Mouse (Mus musculus) kidney, adult 18-20 months (tissue): ENCODE measurements around the gene Knop1.

Experiments used
- DNase-seq: peaks from one replicate; pipeline ENCODE4 v3.0.0; 2021

Gene Knop1

DNA sequence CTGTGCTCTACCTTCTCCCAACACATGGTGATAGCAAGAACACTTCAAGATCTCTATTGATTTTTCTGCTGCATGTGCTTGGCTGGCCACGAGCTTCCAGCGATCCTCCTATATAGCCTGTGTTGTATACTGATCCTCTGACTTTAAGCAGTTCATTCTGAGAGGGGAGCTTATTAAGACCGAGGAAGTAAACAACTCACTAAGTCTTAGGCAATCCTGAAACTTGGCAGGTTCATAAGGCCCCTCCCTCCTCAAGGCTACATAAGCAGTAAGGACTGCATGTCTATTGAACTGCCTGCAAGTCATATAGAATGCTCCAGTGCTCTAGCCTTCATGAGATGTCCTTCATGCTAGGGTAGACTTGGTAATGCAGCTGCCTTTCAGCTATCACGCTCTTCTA, 9.7 kb downstream of the Knop1 start:
- no peak for DNase-seq

DNA sequence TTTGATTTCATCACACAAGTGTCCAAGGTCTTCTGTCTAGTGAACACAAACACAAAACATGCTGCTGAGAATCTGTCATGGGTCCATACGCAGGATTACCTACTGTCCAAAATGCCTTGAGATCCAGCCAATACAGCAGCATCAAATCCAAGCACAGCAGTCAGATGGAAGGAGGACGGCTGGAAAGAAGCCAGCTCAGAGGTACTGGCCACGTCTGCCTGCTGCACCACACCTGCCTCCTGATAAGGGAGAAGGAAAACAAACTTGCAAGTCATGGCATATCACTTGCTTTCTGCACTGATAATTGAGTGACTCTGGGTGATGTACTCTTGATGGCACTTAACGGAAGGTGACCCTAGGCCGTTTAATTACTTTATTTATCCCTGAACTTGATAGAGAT, 10.9 kb downstream of the Knop1 start:
- DNase-seq, result no peak

DNA sequence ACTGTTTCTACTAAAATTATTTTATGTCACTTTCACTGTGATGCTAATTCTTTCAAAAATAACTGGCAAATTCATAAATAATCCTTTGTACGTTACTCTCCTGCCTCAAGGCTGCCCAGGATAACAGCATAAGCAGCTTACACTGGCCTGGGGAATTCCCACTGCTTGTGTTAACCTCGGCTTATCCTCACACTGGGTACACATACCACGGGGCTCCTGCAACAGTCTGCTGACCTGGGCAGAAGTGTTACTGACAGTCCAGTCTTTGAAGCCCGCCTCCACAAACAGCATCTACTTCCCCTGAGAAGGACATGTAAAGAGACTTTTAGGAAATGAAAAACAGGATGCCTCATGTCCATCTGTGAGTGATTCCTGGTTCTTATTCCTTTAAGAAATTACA, 13.1 kb downstream of the Knop1 start:
- DNase-seq, result no peak

DNA sequence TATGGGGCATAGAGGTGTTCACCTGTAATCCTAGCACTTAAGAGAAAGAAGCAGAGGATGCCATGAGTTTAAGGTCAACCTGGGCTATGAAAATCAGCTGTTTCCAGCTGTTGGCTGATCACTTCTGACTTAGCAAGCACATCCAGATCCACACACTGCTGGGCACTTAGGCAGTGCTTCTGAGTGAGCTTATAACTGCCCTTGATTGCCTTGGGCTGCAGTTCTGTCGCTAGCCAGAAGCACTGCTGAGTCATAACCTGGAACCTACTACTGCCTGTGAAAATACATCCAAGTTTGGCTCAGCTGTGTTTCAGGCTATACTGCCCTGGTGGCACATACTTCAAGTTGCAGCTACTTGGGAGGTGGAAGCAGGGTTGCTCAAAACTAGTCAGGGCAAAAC, 14.3 kb downstream of the Knop1 start:
- no peak for DNase-seq

DNA sequence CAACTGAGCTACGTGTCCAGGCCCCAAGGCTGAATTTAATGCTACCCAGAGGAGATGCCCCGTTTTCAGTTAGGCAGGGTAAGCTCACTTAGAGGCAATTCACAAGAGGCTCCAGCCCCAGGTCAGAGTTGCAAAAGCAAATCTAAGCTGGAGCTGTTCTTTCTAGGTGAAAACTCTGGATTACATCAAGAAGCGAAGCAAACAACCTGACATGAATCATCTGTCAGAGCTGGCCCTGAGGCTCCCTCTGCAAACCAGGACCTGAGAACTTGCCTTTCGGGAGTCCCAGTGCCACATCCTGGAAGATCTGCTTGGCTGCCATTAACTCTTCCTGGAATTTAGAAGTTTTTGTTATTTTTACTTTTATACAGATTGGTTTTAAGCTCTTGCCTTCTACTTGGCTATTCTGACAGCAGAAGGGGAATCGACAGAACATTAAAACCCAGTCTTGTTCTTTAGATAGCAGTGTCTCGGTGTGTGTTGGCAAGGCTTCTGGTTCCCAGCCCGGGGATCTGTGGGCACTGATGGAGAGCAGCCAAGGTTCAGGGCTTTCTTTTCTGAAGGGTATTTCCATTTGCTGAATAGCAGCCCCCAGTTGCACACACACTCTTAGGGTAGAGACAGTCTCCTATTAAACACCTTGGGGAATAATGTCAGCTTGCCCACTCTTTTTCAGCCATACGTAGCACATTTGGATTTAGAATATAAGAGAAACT, 14.9 kb downstream of the Knop1 start:
- DNase-seq, result no peak

DNA sequence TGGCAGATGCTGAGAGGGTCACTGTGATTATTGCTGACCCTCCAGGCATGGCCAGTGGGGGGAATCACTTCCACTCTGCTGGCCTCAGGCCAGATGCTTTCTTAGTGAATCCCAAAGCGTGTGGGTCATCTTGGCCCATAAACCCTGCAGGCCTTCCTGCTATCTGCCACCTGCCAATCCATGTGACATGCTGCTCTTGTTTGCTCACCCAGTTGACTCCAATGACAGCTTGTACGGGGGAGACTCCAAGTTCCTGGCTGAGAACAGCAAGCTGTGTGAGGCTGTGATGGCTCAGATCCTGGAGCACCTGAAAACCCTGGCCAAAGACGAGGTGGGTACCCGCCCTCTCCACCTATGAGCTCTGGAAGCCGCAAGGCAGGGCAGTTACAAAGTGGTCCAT, 18.2 kb downstream of the Knop1 start:
- DNase-seq, result no peak

DNA sequence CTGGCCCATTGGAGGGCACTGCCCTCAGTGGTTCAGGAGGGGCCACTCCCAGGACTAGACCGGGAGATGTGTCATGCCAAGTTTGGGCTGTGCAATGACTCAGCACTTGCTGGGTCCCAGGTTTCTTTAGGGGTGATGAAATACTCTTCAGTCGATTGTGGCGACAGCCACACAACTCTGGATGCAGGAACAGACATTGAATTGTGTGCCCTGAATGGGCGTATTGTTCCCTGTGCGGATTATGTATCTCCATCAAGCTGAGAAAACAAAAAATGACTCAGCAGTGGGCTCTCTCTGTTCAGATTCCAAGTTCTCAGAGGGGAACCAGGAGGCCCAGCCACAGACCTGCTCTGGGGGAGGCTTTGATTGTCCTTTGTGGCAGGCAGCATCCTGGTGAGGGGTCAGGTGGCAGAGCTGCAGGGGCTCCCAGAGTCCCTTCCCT, 28.1 kb downstream of the Knop1 start:
- no peak for DNase-seq

DNA sequence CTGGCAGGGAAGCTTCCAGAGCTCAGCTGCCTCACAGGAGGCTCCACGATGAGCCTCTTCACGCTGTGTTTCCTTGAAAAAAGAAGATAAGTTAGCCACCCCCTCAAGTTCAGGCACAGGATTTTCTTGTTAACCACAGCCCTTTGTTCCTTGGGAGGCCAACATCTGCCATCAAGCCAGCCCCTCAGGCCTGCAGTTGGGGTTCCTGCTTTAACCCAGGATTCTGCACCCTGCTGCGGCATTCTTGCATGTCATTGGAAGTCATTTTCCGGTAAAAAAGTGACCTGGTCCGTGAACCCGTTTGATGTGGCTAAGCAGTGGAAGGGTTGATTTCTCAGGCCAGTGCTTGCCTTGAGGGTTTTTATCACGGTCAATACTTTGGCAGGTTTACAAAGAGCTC, 31.6 kb downstream of the Knop1 start:
- DNase-seq, result no peak

DNA sequence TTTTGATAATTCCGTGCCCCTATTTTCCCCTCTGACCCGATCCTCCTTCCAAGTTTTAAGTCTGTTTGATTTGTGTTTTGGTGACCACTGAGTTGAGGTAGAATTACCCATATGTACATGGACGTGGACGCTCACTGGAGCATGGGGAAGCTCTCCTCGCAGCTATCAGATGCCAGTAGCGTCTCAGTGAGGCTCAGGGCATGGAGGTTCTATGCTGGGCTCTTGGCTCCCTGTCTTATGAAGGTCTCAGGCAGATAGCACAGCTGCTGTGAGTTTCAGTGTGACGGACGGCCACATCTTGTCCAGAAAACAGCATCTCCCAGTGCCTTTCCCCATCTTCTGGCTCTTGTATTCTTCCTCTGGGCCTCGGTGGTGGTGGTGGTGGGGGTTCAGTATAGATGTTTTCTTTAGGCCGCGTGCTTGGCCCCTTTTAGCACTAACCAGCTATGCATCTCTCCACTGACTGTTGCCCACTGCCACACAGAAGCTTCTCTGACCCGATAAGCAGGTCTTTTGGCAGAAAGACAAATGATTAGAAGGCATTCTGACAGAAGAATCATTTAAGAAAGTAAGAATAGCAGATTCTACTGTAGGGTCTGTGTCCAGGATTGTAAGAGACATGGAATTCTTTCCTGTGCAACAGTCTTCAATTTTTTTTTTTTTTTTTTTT, 34.0 kb downstream of the Knop1 start:
- no peak for DNase-seq

DNA sequence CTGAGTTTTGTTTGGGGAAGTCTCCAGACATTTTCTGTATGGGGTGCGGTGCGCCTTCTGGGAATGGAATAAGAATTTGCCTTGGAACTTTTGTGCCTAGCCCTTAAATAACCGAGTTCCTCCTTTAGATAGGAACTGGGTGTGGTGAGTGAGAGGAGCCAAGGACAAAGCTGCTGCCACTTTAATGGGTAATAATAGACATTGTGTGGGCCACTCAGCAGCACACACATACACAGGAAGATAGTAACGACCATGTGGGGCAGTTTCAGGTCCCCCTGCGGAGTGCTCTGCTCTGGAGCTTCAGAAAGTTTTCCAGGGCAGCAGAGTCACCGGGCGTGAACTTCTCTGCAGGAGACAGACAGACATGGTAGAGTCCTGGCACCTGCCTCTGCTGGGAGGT, 34.7 kb downstream of the Knop1 start:
- no peak for DNase-seq

DNA sequence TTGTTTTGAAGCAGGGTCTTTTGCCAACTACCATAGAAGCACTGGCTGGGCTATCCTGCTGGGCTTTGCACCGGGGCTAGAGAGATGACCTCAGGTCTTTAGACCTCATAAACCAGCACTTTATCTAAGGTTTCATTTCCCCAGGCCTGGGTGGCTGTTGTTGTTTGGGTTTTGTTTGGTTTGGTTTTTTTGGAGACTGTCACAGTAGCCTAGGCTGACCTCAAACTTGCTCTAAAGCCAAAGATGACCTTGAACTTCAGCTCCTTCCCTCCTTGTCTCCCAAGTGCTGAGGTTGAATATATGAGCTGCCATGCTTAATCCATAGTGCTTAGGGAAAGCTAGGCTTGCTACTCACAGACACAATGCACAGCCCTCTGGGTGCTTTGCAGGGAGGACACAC, 36.4 kb downstream of the Knop1 start:
- DNase-seq, result no peak

DNA sequence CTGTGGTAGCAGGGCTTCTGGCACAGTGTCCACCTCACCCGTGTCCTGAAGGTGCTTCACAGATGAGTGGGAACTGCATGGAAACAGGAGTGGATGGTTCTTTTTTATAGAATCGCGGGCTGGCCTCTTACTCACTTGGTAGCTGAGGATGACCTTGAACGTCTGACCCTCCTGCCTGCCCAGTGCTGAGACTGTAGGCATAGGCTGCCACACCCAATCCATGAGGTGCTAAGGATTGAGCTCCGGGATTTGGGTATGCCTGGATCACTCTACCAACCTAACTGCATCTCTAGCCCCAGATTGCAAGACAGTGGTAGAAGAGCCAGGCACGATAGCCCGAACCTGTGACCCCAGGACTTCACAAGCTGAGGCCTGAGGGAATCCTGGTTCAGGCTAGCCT, 38.3 kb downstream of the Knop1 start:
- DNase-seq, result no peak

DNA sequence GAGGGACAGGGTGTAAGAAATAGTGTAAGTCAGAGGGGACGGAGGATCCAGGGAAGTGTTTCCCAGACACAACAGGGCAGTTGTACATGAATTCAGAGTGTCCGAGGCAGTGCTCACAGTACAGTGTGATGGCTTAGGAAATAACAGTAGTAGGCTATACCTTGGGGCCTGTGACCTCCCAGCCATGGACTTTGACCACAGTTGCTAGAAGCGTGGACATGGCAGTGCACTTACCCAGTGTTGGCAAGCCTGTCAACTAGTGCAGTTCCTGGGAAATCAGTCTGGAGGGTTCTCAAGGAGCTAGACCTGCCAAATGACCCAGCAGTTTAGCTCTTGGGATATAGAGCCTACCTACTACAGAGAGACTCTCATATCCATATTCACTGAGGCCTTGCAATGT, 39.8 kb downstream of the Knop1 start:
- peak; percentile 31 for DNase-seq

DNA sequence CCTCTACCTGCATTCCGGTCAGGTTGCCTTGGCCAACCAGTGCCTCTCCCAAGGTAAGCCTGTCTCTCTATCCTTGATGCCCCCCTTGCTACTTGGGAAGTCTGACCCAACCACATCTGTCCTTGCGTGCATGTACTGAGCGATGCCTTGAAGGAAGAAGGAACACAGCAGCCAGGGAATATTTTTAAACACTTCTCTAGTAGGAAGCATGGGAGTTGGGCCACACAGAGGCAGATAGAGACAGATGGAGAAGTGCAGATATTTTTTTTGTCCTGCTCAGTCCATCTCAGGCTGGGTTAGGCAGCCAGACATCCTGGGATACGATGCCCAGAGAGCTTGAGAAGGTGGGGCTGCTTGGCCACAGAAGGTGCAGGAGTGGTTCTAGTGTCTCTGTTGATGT, 42.5 kb downstream of the Knop1 start:
- no peak for DNase-seq

DNA sequence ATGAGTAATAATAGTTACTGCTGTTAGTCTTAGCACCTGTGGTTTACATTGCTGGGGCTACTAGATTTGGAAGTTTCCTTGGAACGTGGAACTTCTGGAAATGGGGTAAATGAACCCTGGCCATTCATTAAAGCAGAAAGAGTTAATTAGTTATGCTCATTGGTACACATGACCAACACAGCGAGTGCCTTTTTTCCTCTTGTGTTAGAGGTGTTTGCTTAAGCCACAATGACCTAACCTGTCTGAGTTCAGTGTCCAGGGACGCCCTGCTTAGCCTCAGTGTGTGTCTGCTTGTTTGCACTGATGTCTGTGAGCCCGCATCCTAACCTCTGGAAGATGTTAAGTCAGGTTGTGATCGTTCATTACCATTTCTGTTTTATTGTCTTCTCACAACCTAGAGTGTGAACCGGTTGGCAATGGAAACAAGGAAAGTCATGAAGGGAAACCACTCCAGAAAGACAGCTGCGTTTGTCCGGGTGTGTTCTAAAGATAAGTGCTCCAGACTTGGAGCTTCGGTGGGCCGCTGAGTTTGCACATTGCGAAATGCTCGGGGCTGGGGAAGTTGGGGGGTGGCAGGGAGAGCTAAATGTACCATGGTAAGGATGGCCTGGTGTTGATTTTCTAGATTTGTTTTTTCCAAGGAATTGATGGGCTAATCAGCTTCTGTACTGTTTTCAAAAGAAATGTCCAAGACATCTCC, 44.5 kb downstream of the Knop1 start:
- no peak for DNase-seq

DNA sequence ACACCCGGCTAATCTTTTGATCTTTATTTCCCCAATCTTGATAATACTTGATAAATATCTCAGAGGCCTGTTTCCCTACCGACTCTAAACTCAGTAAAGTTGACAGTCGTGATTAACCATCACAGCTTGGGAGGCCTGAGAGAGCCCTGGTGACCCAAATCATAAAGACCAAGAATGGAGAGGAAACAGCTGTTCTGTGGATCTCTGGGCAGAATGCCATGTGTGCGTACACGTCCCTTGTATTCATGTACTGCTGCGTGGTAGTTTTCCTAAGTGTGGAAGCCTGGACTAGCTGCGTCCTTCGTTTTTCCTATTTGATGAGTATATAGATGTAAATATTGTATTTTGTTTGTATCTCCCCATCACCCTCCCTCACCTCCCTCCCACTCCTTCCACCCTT, 48.2 kb downstream of the Knop1 start:
- DNase-seq, result no peak

DNA sequence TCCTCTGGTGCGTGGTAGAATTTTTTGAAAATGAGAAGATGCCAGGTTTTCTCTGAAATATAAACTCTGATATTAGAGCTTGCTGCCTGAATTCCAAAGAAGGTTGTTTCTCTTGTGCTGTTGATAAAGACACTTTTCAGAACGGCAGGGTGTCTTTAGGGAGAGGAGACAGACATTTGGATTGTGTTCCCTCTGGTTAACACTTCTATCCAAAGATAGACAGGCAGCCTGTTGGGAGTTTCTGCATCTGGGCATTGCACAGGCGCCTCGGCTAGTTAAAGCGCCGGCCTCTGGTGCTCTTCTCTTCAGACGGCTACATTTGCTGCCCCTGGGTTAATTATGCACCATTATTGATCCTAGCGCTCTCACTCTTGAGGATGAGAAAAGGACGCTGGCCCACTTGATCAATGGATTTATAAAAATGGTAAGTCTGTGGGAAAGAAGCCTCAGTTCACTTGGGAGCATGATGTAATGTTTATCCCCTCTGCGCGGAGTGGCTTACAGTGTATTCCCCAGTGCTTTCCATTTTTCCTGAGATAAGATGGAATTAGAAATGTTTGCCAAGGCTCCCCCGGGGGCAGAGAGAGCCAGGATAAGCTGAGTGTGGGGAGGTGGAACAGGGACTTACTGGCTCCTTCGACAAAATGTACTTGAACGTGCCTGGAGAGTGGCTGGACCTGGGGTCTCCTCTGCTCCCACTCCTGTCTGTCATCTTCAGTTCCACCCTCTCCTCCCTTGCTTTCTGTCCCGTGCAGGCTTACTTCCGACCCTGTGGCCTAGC, 49.2 kb downstream of the Knop1 start:
- DNase-seq, result no peak

DNA sequence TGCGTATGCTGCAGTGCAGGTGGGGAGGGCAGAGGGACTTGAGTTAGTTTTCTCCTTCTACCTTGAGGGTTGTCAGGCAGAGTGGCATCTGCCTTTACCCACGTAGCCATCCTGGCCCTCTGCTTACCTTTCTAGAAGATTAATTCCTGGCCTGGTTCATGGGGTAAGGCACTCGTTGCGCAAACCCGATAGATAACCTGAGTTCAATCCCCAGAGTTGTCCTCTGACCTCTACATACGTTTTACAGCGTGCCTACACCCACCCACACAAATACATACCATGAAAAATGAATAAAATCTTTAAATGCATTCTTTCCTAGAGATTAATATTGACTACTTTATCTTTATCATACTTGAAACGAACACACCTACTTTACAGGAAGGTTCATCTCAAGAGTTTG, 52.6 kb downstream of the Knop1 start:
- no peak for DNase-seq

DNA sequence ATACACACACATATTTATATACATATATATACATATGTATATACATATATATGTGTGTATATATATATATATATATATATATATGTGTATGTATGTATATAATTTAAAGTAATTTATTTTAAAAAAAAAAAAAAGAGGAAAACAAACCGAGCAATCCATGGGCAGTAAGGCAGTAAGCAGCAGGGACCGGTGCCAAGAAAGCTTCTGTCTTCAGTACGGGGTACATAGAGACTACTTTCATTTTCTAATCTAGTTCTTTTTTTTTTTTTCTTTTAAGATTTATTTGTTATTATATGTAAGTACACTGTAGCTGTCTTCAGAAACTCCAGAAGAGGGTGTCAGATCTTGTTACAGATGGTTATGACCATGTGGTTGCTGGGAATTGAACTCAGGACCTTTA, 54.3 kb downstream of the Knop1 start:
- no peak for DNase-seq

DNA sequence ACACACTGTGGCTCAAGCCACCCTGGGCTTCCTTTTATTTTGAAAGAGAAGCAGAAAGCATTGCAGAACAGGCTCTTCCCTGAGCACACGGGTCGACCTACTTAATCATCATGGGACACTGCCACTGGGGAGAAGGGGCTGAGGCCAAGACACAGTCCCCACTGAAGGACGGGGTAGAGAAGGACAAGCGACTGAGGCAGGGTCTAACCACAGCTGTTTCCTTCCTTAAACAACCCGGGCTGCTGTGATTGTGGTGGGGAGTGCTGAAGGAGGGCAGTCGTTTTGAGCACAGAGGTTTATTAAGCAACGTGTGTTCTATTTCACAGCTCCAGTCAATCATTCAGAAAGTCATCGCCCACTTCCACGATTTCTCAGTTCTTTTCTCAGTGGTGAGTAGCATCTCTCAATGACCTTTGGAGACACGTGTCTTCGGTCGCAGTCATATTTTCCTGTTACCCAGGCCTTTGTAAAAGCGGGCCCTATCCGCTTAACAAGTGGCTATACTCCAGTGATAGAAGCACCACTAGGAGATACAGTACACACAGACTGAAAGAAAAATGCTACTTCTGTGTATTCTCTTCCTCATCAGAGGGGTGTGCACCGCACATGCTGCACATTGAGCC, 55.8 kb downstream of the Knop1 start:
- no peak for DNase-seq

DNA sequence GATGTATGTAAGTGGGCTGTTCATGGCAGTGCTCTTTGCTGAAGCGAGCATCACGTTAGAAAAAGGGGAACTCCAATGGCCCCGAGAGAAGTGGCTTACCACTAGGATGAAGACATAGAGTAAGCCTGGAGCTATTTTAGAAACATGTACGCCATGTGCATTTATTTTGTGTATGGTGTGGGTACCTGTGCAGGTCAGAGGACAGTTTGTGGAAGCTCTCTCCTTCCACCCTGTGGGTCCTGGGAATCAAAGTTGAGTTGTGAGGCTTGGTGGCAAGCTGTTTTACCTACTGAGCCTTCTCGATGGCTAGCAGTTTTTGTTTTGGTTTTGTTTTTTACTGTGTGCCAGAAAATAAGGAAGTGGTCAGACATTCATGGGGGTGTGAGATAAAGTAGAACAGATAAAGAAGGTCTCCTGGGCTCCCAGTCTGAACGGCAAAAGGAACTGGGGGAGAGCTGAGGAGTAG, 57.9 kb downstream of the Knop1 start:
- DNase-seq, result no peak

DNA sequence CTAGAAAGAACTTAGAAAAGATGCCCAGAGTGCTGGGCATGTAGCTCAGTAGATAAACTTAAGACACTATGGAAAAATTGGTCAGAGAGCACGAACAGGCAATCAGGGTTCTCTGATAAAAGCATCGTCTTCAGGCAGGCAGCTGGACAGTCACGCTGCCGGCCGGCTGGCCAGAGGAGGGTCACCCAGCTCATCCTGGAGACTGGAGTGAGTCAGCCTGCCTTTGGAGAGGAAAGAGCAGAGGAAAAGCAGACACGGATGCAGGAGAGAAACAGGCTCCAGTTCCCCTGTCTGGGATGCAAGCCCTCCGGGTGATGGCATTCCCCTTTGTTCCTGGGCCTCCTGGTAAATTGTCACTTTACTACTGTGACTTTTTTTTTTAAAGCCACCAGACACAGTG, 58.5 kb downstream of the Knop1 start:
- no peak for DNase-seq

DNA sequence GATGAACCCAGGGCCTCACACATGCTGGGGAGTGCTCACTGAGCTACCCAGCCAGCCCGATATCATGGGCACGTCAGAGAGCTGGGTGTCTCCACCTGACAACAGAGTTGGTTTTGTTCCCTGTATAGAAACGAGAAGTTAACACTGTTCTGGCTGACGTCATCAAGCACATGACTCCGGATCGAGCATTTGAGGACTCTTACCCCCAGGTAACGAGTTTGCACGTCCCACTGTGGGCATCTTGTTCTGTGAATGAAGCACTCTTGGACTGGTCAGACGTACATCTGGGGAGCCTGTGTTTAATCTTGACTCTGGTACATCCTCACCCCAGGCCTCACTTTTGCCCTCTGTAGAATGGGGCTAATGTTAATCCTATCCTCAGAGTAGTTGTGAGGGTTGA, 59.2 kb downstream of the Knop1 start:
- DNase-seq, result no peak
